Mouse (Mus musculus) yolk sac, embryonic 10.5 days (tissue): ENCODE results near the gene Mxd1.

Experiments used
- DNase-seq: peaks from one replicate; pipeline ENCODE4 v3.0.0-alpha.2; 2017; ENCODE audit warnings: low spot score

Mxd1 gene

DNA sequence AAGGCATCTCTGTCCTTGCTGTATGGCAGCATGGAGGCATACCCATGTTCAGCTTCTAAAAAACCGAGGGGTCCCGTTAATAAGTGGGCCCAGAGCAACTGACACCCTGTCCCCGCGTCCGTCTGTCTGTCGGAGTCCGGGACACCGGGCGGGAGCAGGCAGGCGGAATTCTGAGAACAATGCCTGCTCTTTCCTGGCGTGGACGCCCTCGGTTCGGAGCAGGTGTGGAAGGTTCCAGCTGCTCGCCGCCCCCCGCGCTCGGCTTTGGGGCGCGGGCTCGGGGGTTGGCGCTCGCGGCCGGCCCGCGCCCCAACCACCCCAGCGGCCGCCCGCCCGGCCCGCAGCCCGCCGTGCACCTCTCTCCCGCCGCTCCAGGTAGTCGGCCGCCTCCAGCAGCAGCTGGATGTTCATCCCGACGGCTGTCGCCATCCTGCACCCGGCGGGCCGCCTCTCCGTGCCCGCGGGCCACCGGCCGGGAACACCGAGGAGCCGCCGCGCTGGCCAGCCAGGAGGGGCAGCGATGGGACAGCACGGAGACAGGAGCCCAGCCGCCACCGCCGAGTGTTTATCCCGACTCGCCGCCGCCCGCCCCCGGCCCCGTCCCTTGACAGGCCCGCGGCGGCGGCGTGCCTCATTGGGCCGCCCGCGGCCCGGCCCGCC, at the start of gene Mxd1:
TSS of gene Mxd1 (minus strand) at position 582 of the 660 bp plus-strand sequence.
- no peak for DNase-seq

DNA sequence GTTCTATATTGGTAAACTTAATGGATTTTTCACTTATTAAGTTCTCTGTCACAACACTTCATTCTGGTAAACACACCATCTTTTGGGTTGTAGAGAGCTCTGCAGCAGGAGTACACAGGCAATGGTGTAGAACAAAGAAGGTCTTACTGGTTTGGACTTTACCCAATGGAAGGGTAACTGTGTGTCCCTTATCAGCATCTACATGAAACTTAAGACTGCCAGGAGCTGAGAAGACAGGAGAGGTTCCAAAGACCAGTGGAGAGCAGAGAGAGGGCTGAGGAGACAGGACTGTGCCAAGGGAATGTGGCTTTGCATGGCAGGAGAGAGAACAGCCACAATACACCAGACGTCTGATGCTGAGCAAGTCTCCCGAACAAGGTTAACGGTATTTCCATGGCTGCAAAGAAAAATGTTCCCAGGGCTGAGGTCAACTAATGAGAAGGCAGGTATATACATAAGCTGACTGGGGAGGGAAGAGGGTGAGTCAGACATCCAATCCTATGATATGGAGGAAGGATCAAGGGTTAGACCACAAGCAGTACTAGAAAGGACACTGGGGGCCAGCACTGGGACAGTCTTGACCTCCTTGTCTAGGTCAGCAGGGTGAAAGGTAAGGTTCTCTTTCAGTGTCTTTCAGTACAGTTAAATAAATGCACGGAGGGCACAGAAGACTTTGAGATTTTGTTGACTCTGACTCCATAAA, 39.3 kb upstream of the Mxd1 start:
- DNase-seq: peak; percentile 61

DNA sequence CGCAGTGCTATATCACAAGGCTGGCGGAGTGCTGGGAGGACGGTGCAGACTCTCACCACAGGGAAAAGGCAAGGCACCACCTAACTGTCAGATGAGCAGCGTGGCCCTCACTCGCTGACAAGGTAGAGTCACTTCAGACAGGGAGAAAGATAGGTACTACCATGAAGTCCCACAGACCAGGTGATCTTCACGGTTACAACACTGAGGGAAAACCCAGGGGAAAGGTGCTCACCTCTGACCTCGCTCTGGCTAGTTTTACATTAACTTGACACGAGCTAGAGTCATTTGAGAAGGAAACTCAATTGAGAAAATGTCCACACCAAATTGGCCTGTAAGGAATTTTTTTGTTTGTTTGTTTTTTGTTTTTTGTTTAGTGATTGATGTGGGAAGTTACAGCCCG, 33.6 kb upstream of the Mxd1 start:
- peak; percentile 80 for DNase-seq

DNA sequence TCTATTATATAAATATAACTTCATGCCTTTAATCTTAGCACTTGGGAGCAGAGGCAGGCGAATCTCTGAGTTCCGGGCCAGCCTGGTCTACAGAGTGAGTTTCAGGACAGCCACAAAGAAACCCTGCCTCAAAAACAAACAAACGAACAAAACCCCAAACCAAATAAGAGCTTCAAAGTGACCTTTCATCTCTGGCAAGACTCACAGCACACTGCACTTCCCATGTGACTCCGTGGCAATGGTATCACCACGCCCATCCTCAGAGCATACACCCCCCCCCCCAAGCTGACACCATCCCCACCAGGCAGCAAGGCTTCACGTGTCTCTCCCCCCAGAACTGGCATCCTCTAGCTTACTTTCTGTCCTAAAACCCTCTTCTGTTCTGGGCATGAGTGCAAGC, 28.9 kb upstream of the Mxd1 start:
- peak; percentile 85 for DNase-seq

DNA sequence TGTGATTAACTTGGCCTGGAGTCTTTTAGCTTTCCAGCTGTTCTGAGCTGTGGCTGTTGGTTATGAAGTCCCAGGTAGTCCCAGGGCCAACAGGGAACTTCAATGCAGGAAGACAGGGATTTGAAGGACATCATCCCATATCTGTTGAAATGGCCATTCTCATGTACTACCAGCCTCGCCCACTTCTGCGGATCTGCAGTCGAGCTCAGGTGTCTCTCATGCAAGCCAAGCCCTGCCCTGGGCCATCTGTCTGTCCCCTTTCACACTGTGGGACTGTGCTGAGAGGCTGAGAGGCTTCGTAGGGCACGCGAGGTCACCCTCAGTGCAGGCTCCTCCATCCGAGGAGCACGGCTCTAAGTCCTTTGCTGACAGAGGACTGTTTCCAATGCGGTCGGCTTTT, 27.3 kb upstream of the Mxd1 start:
- no peak for DNase-seq

DNA sequence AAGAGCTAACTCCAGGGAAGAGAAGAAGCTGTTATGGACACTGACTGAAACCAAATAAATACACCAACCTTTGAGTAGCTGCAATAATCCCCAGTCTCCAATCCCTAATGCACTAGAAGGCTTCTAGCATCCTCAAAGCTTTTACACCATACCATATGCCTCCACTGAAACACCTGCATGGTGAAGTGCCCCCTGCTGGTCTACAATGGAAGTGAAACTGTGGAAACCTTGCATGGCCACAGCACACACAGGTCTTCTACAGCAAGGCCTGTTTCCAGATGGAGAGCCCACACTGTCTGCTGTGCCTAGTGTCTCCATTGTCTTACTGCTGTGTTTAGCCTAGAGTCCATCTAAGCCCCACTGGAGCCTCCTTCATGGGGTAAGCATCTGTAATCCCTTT, 25.5 kb upstream of the Mxd1 start:
- DNase-seq: no peak

- no peak for DNase-seq
Measured at GRCm38 (mm10) chr6:86689671-86690070, 20.7 kb upstream of the Mxd1 start.

DNA sequence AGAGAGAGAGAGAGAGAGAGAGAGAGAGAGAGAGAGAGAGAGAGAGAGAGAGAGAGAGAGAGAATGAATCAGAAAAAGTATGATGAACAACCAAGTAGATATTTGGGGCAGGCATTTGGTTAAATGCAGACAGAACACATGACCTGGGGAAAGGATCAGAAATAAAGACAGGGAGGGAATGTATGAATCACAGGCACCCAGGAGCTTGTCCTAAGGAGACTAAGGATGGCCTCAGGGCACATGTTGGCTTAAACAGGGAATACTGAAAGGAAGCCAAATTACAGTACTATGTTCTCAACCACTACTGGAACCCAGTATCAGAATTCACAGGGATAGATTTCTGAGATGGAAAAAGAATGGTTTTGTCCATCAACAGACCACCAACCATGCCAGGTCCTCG, 18.0 kb upstream of the Mxd1 start:
- DNase-seq: no peak

GRCm38 (mm10) chr6:86684655-86685011, 15.7 kb upstream of the Mxd1 start:
- DNase-seq: no peak

- peak; percentile 95 for DNase-seq
Measured at GRCm38 (mm10) chr6:86683872-86684654, 15.1 kb upstream of the Mxd1 start, which contains the start of gene Snrnp27. Gene Snrnp27 (minus strand): TSS chr6:86684522.

DNA sequence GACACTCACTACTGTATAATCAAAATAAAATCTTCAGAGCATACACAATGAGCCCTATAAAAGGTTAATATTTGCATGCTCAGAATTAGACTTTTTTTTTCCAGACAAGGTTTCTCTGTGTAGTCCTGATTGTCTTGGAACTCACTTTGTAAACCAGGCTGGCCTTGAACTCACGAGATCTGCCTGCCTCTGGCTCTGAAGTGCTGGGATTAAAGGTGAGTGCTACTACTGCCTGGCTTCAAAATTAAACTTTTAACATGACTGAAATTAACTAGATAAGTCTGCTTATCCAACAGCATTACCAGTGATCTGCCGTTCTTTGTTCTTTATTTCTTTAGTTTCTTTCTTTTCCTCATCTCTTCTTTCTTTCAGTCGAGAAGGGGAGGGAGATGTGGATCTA, 12.3 kb upstream of the Mxd1 start:
- DNase-seq: no peak

DNA sequence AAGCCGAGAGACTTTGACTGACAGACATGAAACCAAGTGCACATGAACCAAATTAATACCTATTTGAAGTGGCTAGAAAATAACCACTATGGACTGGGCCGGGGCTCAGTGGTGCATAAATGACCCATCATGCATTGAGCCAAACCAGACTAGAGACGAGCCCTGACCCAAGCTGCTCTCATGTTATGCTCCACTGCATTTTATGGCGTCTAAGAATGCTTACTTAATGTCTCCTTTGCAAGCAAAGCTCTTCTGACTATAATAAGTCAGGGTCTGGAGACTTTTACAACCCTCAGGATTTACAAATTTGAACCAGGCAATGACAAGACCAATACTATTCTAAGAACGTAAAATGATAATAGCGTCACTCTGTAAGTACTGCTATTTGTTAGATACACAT, 9.4 kb upstream of the Mxd1 start:
- no peak for DNase-seq

DNA sequence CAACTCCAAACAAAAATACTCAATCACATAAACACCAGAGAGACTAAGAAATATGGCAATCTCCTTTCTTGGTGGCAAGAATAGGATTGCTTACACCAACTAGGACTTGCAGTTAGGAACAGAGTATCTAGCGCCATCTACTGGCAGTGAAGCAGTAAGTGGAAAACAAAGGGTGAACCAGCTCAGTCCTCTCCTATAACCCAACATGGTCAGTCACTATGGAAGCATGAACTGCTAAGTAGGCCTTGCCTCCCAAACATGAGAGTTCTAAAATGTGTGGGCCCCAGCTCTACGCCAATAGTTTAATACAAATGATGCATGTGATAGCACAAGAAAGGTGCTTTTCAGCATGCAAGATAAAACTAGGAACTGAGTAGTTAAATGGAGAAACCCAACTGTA, 1.9 kb upstream of the Mxd1 start:
- DNase-seq: peak; percentile 52

DNA sequence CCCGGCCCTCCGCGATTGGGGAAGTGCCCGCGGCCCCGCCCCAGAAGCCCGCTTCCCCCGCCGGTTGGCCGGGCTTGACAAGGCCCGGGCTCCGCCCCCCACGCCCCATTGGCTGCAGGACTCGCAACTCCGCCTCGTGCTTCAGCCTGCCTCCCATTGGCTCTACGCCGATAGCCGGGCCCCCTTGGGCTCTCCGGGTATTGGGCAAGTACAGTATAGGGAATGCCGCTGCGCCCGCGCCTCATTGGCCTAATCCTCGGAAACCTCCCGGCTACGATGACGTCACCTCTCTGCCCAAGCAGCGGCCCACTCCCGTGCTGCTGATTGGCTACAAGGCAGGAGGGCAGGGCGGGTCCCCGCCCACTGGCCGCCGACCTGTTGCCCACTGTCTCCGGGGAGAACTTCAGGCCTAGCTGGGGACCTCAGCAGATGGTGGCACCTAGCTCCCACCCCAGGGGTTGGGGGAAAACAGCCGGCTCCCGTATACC, 323 bp upstream of the Mxd1 start:
- DNase-seq: peak; percentile 100

DNA sequence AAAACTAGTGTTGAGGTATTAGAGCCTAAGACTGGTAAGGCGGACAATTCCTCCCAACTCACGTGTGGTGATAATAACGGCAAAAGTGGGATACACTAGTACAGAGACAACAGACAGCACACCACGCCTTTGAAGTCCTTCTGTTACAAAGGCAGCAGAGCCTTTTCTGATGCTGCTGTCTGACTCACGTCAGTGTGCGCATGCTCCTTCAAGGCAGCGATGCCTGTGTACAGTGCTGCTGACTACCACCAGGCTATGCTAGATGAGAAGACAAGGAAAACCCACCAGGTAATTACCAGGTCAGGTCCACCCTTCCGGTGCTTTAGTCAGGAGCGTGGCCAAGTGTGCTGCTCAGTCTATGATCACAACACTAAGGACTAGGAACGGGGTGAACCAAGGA, 1.9 kb downstream of the Mxd1 start:
- DNase-seq: no peak

- DNase-seq: no peak
Measured at GRCm38 (mm10) chr6:86665560-86666307, 3.2 kb downstream of the Mxd1 start.

- DNase-seq: no peak
Measured at GRCm38 (mm10) chr6:86665076-86665475, 3.9 kb downstream of the Mxd1 start.

- no peak for DNase-seq
Measured at GRCm38 (mm10) chr6:86660161-86660877, 8.6 kb downstream of the Mxd1 start.

- no peak for DNase-seq
Measured at GRCm38 (mm10) chr6:86658501-86658900, 10.5 kb downstream of the Mxd1 start.

- peak; percentile 41 for DNase-seq
Measured at GRCm38 (mm10) chr6:86654270-86654916, 14.6 kb downstream of the Mxd1 start.

DNA sequence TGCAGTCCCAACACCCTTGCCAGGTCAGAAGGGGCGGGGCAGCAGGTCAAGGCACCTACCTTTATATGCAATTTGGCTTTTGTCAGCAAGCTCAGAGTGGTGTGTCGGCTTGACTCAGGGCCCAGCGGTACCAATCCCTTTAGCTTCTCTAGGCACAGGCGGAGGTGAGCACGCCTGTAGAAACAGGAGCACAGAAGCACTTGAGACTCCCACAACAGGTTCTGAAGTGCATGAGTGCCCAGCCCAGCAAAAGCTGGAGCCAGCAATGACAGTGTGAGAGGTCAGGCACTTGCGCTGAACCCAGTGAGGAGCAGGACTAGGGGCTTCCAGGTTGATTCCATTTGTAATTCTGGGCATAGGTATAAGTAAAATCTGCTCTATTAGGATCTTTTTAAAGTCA, 15.9 kb downstream of the Mxd1 start:
- DNase-seq: no peak
